Mouse (Mus musculus) neutrophil, adult 5-6 weeks (primary cell): ENCODE results near the gene Capn11. TPM values are rescaled to one million over a fixed set of nuclear protein-coding genes. Genes with fewer than 3 reads are reported as not detected.
A peak's percentile ranks its signal among the peaks of the same experiment; 100 is the strongest.
"Not testable (repeated sequence)": the region's sequence is repeated elsewhere in the genome, so short reads cannot be mapped to it uniquely, and the experiment has no call there.

Experiments used
- ATAC-seq: fragments of 151-379, 151-347 bp; 2 replicates; pipeline ENCODE4 v1.8.0; 2017; ENCODE audit warnings: mild to moderate bottlenecking, moderate TSS enrichment; ENCODE audit not compliant: insufficient number of reproducible peaks, poor library complexity, low FRiP score, severe bottlenecking; ENCODE audit errors: extremely low read depth
- total RNA-seq: library from RNA; stranded (forward); fragments of 200-1000 nt; gene quantifications from 2 replicates; pipeline ENCODE4 v1.2.3, GENCODE M21; 2017

Capn11 gene
- total RNA-seq, 1 experiment from 2014 or later, result 1.5 TPM

DNA sequence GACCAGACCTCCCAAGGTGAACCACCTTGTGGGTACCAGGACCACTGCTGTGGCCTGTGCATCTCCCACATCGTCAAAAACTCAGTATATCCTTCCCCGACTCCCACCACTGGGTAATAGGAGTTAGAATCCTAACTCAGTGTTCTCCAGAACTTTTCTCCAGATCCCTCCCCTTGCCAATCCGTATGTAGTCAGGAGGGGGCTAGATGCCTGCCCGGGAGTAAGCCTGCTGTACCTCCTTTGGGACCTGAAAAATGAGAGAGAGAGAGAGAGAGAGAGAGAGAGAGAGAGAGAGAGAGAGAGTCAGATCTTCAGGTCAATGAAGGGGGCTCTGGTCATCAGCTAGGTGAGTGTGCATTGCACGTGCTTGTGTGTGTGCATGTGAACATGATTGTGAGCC, 25.1 kb downstream of the Capn11 start:
- ATAC-seq, result no peak

GRCm38 (mm10) chr17:45631940-45632339, 27.2 kb downstream of the Capn11 start:
- peak; percentile 76 for ATAC-seq

DNA sequence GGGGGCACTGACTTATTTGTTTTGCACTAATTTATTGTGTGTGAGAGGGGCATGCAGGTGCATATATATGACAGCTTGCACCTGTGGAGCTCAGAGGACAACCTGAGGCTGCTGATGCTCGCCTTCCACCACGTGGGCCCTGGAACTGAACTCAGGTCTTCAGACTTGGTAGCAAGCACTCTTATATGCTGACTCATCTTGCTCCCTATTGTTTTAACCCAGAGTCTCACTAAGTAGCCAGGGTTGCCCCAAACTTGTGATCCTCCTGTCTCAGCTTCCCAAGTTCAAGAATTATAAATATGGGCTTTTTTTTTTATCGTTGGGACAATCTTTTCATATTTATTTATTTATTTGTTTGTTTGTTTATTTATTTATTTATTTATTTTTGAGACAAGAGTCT, 28.1 kb downstream of the Capn11 start:
- ATAC-seq, result no peak

DNA sequence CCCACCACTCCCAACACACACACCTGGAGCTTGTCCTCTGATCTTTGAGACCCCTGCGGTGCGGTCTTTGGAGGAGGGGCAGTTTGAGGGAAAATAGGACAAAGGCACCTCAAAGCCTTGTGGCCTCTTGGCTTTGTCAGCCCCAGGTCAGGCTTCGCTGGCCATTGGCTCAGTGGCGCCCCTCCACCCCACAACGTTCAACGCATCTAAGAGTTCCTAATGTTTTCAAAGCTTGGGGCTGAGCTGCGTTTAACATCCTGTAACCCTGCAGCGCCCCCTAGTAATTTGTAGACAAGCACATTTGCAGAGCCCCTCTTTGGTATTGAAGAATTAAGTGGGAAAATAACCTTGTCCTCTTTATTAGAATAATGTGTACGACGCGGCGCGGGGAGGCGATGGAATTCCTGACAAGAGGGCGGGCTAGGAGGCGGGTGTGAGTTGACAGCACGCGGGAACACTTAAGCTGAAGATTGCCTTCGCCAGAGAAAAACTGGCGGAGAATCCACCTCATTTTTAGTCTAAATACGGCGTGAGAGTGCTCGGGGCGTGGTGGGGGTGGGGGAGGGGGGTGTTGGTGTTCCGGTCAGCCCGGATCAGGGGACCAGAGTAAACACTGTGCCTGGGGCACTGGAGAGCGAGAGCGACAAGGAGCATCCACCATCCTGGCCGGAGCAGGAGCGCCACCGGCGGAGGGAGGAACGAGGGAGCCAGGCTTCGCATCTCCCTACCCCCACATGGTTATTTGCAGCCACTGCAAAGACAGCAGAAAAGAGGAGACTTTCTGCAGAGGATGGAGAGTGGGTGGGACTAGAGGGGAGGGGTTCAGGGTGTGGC, 29.0 kb downstream of the Capn11 start:
- ATAC-seq, result peak; percentile 24; the same call in 1 of the 2 replicates

GRCm38 (mm10) chr17:45628885-45629855, 30.0 kb downstream of the Capn11 start:
- ATAC-seq, result no peak

DNA sequence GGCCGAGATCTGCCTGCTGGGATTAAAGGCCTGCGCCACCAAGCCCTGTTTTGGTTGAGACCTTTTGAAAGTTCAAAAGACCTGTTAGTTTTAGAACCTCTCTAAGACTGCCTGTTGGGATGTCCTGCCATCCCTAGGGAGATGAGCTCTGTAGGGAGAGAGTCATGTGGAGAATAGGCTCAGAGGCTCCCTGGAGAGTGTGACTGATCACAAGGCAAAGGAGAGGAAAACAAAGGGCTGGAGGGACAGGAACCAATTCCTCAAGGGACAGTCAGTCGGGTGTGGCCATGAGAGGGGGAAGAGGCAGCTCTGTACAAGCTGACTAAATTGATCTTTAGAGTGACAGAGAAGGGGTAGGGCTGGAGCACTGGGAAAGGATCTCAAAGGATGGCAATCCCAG, 31.0 kb downstream of the Capn11 start:
- ATAC-seq, result no peak

DNA sequence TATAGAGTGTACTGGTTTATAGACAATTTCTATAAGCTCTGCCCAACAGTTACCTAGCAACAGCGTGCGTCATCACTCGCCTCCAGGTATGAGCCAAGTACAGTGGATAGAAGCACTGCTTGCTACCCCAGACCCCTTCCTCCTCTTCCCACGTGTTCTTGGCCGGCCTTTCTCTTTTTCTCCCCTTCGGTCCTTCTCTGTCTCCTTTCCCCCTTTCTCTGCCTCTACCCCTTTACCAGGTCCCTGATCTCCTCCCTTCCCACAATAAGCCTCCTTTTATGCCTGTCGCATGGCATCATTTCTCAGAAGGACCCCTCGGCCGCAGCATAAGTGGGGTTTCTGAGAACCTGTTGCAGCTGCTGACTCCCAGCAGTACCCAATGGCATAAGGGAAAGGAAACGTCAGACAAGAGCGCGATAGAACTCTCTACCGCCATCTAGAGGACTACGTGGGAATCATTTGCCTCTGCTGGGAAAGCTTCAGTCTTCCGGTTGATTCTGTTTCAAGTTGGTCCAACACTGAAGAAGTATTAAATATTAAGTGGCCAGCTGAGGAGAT, 32.5 kb downstream of the Capn11 start:
- peak; percentile 93 for ATAC-seq

GRCm38 (mm10) chr17:45623425-45623824, 35.7 kb downstream of the Capn11 start:
- not testable (repeated sequence) for ATAC-seq

DNA sequence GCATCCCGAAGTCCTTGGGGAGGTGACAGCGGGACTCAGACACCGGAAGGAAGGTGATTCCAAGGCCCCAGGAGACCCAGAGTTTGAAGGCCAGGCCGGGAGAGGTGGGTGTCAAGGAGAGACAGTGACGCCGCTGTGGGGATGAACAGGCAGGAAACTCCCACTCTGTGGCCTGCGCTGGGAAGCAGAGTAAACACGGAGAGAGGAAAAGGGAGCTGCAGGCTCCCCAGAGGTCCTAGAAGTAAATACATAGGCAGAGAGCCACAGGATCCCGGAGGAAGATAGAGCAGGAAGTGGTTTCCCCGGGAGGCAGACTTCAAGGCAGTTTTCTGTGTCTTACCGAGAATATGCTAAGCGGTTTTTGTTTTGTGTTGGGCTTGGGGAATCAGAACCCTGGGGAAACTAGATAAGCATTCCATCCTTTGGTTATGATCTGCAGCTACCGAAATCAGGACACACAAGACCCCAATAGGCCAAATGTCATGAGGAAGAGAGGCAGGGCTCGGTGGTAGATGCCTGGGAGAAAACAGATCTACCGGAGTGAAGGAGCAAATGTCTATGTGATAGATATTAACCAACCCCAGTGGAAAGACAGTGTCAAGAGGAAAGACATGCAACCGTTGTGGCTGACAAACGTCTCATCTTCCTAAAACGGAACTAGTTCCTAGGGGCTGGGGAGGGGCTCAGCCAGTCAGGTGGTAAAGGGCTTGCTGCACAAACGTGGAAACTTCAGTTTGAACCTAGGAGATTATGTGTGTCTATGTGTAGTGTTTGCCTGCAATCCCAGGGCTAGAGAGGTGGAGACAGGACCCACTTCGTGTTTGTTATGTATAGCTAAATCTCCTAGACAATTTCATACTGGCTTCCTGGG, 39.5 kb downstream of the Capn11 start:
- ATAC-seq, result peak; percentile 19; the same call in 1 of the 2 replicates

- ATAC-seq, result 0 out of 2 replicates have a peak, but pooled peaks have one; percentile 13
Measured at GRCm38 (mm10) chr17:45618941-45619385, 40.2 kb downstream of the Capn11 start.

GRCm38 (mm10) chr17:45617655-45618054, 41.5 kb downstream of the Capn11 start:
- ATAC-seq, result no peak

DNA sequence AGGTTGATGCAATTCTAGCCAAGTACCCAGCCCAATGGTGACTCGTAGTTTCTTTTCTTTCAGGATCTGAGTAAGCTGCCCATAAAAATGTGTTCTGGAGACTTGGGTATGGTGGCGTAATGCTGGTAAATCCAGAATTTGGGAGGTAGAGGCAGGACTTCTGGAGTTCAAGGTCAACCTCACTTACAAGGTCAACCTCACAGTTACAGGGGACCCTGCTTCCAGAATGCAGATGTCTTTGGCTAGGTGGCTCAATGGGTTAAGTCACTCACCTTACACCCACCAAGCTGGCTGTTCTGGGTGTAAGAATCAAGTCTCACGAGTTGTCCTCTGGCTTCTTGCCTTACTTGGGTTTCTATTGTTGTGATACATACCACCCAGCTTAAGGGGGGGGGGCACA, 42.4 kb downstream of the Capn11 start:
- ATAC-seq, result no peak

DNA sequence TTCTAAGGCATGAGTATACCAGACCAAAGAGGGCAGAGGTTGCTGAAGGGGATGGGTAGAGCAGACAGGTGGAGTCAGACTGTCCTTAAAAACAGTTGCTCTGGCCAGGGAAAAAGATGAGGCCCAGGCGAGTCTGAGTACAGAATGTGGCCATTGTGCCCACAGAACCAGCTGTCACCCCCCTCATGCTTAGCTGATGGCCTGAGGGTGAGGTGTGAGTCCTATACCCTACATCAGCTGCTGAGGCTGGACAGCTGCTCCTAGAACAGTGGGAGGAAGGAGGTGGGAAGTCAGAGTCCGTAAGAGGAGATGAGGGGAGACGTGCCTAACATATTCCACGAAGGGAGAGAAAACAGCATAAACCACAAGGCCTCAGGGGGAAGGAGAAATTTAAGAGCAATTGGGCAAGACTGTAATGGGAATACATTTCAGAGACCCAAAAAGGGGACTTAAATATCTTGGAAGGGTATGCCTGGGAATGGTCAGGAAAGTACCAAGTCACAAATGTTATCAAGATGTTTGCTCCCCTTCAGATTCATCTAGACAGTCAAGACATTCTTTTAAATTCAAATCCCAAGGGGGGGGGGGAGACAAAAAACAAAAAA, 43.0 kb downstream of the Capn11 start:
- ATAC-seq, result no peak

GRCm38 (mm10) chr17:45612921-45613320, 46.2 kb downstream of the Capn11 start:
- 0 out of 2 replicates have a peak, but pooled peaks have one; percentile 33 for ATAC-seq

GRCm38 (mm10) chr17:45612008-45612407, 47.1 kb downstream of the Capn11 start:
- no peak for ATAC-seq

GRCm38 (mm10) chr17:45610144-45610866, 48.8 kb downstream of the Capn11 start:
- ATAC-seq, result no peak

- ATAC-seq, result no peak
Measured at GRCm38 (mm10) chr17:45608396-45608795, 50.7 kb downstream of the Capn11 start.
